Mouse (Mus musculus): ENCODE measurements at regions not wholly inside any gene's neighbourhood (a gene's known extent, or its start where the extent isn't known, plus 50 kb on each side); places are given as distances from the start of the nearest gene placed in this dataset.

DNA sequence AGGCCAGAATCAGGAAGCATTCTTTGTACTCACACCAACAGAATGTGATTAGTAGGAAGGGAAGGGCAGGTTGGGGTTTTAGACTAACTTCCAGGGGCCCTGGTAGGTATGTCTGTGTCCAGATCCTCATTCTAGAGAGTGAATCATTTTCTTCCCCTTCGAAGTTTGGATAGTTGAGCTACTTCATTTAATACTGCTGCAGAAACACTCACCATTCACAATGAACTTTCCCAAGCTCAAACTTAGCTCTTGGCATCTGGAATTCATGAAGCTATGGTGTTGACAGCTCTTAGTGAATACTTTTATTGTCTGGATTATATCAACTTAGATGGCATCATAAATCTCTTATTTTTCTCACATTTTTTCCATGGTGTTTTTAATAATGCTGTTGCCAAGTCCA is 123.7 kb downstream of the Cldn1 start:
- TF ChIP-seq POLR2A (IDR thresholded peaks at IDR 0.05; ENCODE audit: low read depth, low read length): no peak
- TF ChIP-seq CTCF (IDR thresholded peaks at IDR 0.05; ENCODE audit: extremely low read depth, insufficient read depth, insufficient read length, insufficient replicate concordance): no peak

All from spleen, adult 2 months (tissue).